Mouse (Mus musculus) cerebellum, adult 2 months (tissue): ENCODE results near the gene Gmcl1.

Experiments
- CTCF ChIP-seq: fragments of 200-500 bp; IDR thresholded peaks from 2 replicates; pipeline ENCODE4 v1.5.1; 2011; ENCODE audit warnings: low read depth, mild to moderate bottlenecking, control low read depth, low read length, moderate library complexity, borderline replicate concordance; ENCODE audit not compliant: insufficient read depth
- POLR2A ChIP-seq: fragments of 200-500 bp; IDR thresholded peaks from 2 replicates; pipeline ENCODE4 v1.6.1; 2011; ENCODE audit warnings: low read length, control low read depth, borderline replicate concordance; ENCODE audit not compliant: insufficient read depth

GRCm38 (mm10) chr6:86654270-86654916 lies 78.8 kb downstream of the Gmcl1 start:
- TF ChIP-seq CTCF (no peak), POLR2A (no peak)
